Mouse (Mus musculus) embryo, embryonic 10.5 days (tissue): ENCODE results near the gene Pum2.

ENCODE experiments used
- DNase-seq: peaks from one replicate; pipeline ENCODE4 v3.0.0-alpha.2; 2015; ENCODE audit warnings: low spot score

The Pum2 gene

GRCm38 (mm10) chr12:8793410-8794051, 119.6 kb downstream of the Pum2 start:
- no peak for DNase-seq

DNA sequence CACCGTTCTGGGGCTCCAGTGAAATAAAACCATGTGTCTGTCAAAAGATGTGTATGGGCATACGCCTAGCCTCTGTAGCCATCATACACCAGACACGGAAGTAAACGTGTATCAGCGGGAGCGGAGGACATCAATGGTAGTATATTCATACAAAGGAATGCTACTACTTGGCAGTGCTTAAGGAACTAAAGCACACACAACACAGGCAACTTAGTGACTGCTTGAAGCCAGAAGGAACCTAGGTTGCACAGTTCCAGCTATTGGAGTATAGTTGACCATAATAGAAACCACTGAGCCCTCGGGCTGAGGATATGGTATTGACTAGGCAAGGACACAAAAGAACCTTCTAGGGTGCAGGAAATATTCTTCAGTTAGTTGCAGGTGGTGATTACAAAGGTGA, 124.0 kb downstream of the Pum2 start:
- no peak for DNase-seq

DNA sequence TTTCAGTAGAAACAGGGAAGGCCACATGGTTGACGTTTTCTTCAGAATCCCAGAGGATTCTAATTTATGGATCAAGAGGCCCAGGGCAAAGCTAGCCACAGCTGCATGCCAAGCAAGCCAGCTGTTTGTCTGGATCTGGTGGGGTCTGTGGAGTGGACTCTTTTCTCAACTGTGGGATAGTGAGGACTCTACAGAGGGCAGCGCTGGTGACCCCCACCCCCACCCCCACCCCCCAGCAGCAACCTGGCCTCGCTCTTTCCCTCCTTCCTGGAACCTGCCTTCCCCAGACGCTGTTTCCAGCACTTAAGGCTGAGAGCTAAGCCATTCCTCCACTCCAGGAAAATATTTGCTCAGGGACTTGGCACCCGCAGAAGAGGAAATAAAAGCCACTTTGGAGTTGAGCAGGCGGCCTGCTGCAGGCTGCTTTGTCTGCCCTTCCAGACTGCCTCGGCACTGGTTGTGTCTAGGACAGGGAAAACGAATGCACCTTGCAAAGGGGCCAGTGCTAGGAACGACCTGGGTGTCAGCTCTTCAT, 124.6 kb downstream of the Pum2 start:
- no peak for DNase-seq
